Mouse (Mus musculus) adrenal gland, postnatal 25 days (tissue): ENCODE measurements at regions not wholly inside any gene's neighbourhood (a gene's known extent, or its start where the extent isn't known, plus 50 kb on each side); places are given as distances from the start of the nearest gene placed in this dataset.
A peak's percentile ranks its signal among the peaks of the same experiment; 100 is the strongest.
"Not testable (repeated sequence)": the region's sequence is repeated elsewhere in the genome, so short reads cannot be mapped to it uniquely, and the experiment has no call there.

ENCODE experiments used
- DNase-seq: peaks from one replicate; pipeline ENCODE4 v3.0.0; 2021; ENCODE audit warnings: mixed read lengths

GRCm38 (mm10) chr12:114909799-114910198 lies 1137.7 kb upstream of the Zfp386 start:
- DNase-seq = not testable (repeated sequence)

- DNase-seq = not testable (repeated sequence)
Measured at GRCm38 (mm10) chr12:114914406-114914805, 1133.1 kb upstream of the Zfp386 start.

- no peak for DNase-seq
Measured at GRCm38 (mm10) chr12:114927691-114928090, 1119.8 kb upstream of the Zfp386 start.

- no peak for DNase-seq
Measured at GRCm38 (mm10) chr12:114932158-114932557, 1115.4 kb upstream of the Zfp386 start.

GRCm38 (mm10) chr12:114932669-114933068 lies 1114.9 kb upstream of the Zfp386 start:
- DNase-seq = no peak

GRCm38 (mm10) chr12:114936865-114937264 lies 1110.7 kb upstream of the Zfp386 start:
- DNase-seq = not testable (repeated sequence)

GRCm38 (mm10) chr12:114939576-114939975 lies 1107.9 kb upstream of the Zfp386 start:
- DNase-seq = no peak

- DNase-seq = no peak
Measured at GRCm38 (mm10) chr12:114962105-114962504, 1085.4 kb upstream of the Zfp386 start.

- DNase-seq = not testable (repeated sequence)
Measured at GRCm38 (mm10) chr12:114964251-114964650, 1083.3 kb upstream of the Zfp386 start.

- peak; percentile 6 for DNase-seq
Measured at GRCm38 (mm10) chr12:114981476-114982136, 1065.9 kb upstream of the Zfp386 start.

- DNase-seq = no peak
Measured at GRCm38 (mm10) chr12:114990916-114991315, 1056.6 kb upstream of the Zfp386 start.

GRCm38 (mm10) chr12:114996817-114997216 lies 1050.7 kb upstream of the Zfp386 start:
- no peak for DNase-seq

GRCm38 (mm10) chr12:115003118-115003517 lies 1044.4 kb upstream of the Zfp386 start:
- DNase-seq = no peak

- DNase-seq = peak; percentile 1
Measured at GRCm38 (mm10) chr12:115008434-115008833, 1039.1 kb upstream of the Zfp386 start.

GRCm38 (mm10) chr12:115012751-115013150 lies 1034.8 kb upstream of the Zfp386 start:
- no peak for DNase-seq

- DNase-seq = no peak
Measured at GRCm38 (mm10) chr12:115023742-115024141, 1023.8 kb upstream of the Zfp386 start.

GRCm38 (mm10) chr12:115034438-115035129 lies 1012.9 kb upstream of the Zfp386 start:
- DNase-seq = no peak

- no peak for DNase-seq
Measured at GRCm38 (mm10) chr12:115055080-115055479, 992.4 kb upstream of the Zfp386 start.

GRCm38 (mm10) chr12:115059954-115060353 lies 987.6 kb upstream of the Zfp386 start:
- not testable (repeated sequence) for DNase-seq

- no peak for DNase-seq
Measured at GRCm38 (mm10) chr12:115067251-115067650, 980.3 kb upstream of the Zfp386 start.

GRCm38 (mm10) chr12:115091460-115091859 lies 956.1 kb upstream of the Zfp386 start:
- not testable (repeated sequence) for DNase-seq

- no peak for DNase-seq
Measured at GRCm38 (mm10) chr12:115109742-115110141, 937.8 kb upstream of the Zfp386 start.

GRCm38 (mm10) chr12:115119134-115119826 lies 928.2 kb upstream of the Zfp386 start:
- DNase-seq = not testable (repeated sequence)
